Mouse (Mus musculus) limb, embryonic 14.5 days (tissue): ENCODE results near the gene Lemd1. TPM values are rescaled to one million over a fixed set of nuclear protein-coding genes. Genes with fewer than 3 reads are reported as not detected.

Experiments
- ATAC-seq: fragments of 200-750 bp; cut with Nextera tagmentation; 2 replicates; pipeline ENCODE4 v1.8.0; 2017; ENCODE audit warnings: low read depth, moderate number of reproducible peaks, moderate TSS enrichment; ENCODE audit not compliant: low FRiP score
- DNase-seq: peaks from one replicate; pipeline ENCODE4 v3.0.0-alpha.2; 2015; ENCODE audit warnings: low spot score
- H3K27ac ChIP-seq: fragments of 300-500 bp; sonication (generic); replicated peaks from 2 replicates; pipeline ENCODE4 v1.5.1; 2014; ENCODE audit warnings: low read depth, mild to moderate bottlenecking, low read length, moderate library complexity, mixed read lengths
- H3K27me3 ChIP-seq: fragments of 300-500 bp; sonication (generic); 2 replicates; pipeline ENCODE4 v1.6.1; 2014; ENCODE audit warnings: low read length, mixed read lengths; ENCODE audit not compliant: control insufficient read depth, insufficient read depth
- H3K36me3 ChIP-seq: fragments of 300-500 bp; sonication (generic); 2 replicates; pipeline ENCODE4 v1.6.1; 2014; ENCODE audit warnings: mild to moderate bottlenecking, low read length, moderate library complexity, mixed read lengths; ENCODE audit not compliant: control insufficient read depth, insufficient read depth
- H3K4me1 ChIP-seq: fragments of 300-500 bp; sonication (generic); 2 replicates; pipeline ENCODE4 v1.6.1; 2014; ENCODE audit warnings: antibody characterized with exemption, low read length, mixed read lengths; ENCODE audit not compliant: control insufficient read depth, insufficient read depth
- H3K4me2 ChIP-seq: fragments of 300-500 bp; sonication (generic); replicated peaks from 2 replicates; pipeline ENCODE4 v1.6.1; 2014; ENCODE audit warnings: low read depth, mild to moderate bottlenecking, low read length, moderate library complexity; ENCODE audit not compliant: severe bottlenecking
- H3K4me3 ChIP-seq: fragments of 300-500 bp; sonication (generic); replicated peaks from 2 replicates; pipeline ENCODE4 v1.5.1; 2014; ENCODE audit warnings: low read length
- H3K9ac ChIP-seq: fragments of 300-500 bp; sonication (generic); 2 replicates; pipeline ENCODE4 v1.6.1; 2014; ENCODE audit warnings: mild to moderate bottlenecking, low read depth, low read length, moderate library complexity; ENCODE audit not compliant: severe bottlenecking
- H3K9me3 ChIP-seq: fragments of 300-500 bp; sonication (generic); 2 replicates; pipeline ENCODE4 v1.6.1; 2016; ENCODE audit warnings: low read length; ENCODE audit not compliant: control insufficient read depth
- POLR2A ChIP-seq: fragments of 200-500 bp; IDR thresholded peaks from 2 replicates; pipeline ENCODE4 v1.8.0; 2012; ENCODE audit warnings: inconsistent platforms, mild to moderate bottlenecking, moderate library complexity, borderline replicate concordance; ENCODE audit not compliant: insufficient read depth, insufficient read length; ENCODE audit errors: extremely low read depth
- WGBS: fragments of 180-500 bp; shearing (Covaris S2); extraction: QIAGEN DNeasy Blood & Tissue Kit; methylation state at CpG from one replicate; pipeline ENCODE4 v1.1.7; 2014; 5-methylcytosine and 5-hydroxymethylcytosine counted together
- polyA plus RNA-seq, 2 experiments: library from polyadenylated mRNA; depleted of rRNA in 1 of 2; stranded (reverse) in 1 of 2; unstranded in 1 of 2; fragments of >200 nt; fragmentation: Nextera tagmentation in 1 of 2; extraction: Ambion mirVana in 1 of 2; gene quantifications; 2 replicates each; pipeline versions ENCODE4 v1.2.1 to v1.2.3; 2012 to 2014

Lemd1 gene
- polyA plus RNA-seq, 2 experiments: 0.91 to 0.94 TPM

DNA sequence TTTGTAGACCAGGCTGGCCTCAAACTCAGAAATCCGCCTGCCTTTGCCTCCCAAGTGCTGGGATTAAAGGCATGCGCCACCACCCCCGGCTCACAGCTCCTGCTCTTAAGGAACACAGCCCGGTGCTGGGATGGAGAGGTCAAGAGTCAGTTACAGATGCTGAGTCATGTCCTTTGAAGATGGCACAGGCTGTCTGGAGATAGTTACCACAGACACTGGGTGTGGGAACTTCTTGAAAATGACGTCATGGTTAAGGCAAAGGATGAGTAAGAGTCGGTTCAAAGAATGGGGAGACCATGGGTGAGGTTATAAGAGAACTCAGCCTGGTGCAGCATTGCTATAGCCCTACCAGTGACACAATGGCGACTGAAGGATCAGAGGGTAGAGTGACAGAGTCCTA, 73.3 kb downstream of the Lemd1 start:
- no peak for TF ChIP-seq POLR2A
- H3K27ac ChIP-seq: no peak overlapping the region
- no peak overlapping the region for H3K9ac ChIP-seq
- H3K9me3 ChIP-seq: no peaks in the 10 kb centered on the region
- H3K4me1 ChIP-seq: peaks cover 3% of the 10 kb centered on the region; the same call in 1 of the 2 replicates
- H3K4me3 ChIP-seq: no peak overlapping the region
- H3K4me2 ChIP-seq: no peak overlapping the region
- ATAC-seq (no peak), DNase-seq (no peak)
- no peaks in the 10 kb centered on the region for H3K27me3 ChIP-seq
- 61% methylated on average over 7 of the region's 7 CpGs for WGBS
- no peaks in the 10 kb centered on the region for H3K36me3 ChIP-seq

DNA sequence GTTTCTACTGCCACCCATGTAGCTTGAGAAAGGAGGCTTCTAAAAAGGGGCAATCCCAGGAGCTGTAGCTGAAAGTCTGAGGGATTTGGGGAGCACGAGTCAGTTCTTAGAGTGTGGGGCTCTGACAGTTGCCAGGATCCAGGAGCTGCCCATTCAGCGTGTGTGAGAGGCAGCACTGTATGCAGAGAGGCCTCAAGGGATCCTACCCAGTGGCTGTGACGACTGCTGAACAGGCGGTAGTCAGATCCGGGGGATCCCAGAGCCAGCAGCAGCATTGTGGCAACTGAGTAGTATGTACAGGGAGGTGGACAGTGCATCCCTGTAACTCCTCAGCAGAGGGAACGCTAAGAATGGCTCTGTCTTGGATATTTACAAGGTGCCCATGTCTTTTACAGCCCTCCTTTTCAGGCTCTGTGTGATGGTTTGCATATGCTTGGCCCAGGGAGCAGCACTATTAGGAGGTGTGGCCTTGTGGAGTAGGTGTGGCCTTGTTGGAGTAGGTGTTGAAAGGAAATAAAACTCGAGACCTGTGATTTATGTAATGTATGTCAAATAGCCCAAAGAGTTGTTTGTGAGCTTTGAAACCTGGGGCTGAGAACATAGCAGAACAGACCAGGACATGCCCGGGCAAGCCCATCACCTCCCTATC, 74.1 kb downstream of the Lemd1 start:
- DNase-seq: no peak
- H3K27me3 ChIP-seq: no peaks in the 10 kb centered on the region

DNA sequence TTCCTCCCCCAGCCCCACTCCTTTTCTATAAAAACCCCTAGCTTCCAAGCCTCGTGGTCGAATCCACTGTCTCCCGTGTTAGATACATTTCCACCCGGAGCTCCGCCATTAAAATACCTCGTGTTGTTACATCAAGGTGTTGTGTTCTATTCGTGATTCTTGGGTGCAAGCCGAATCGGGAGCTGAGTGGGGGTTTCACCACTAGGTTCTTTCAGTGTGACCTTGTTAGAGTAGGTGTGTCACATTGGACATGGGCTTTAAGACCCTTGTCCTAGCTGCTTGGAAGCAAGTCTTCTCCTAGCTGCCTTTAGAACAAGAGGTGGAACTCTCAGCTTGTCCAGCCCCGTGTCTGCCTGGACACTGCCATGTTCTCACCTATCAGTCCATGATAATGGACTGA, 74.7 kb downstream of the Lemd1 start:
- ATAC-seq (no peak), DNase-seq (no peak)
- 83% methylated on average over 10 of the region's 10 CpGs for WGBS
- no peak overlapping the region for H3K27ac ChIP-seq
- no peaks in the 10 kb centered on the region for H3K9me3 ChIP-seq
- no peak overlapping the region for H3K4me2 ChIP-seq
- H3K4me3 ChIP-seq: no peak overlapping the region
- no peaks in the 10 kb centered on the region for H3K27me3 ChIP-seq
- H3K9ac ChIP-seq: no peak overlapping the region
- no peak for TF ChIP-seq POLR2A
- no peaks in the 10 kb centered on the region for H3K36me3 ChIP-seq
- H3K4me1 ChIP-seq: peaks cover 3% of the 10 kb centered on the region; the same call in 1 of the 2 replicates

More for the DNA sequence above, 74.1 kb downstream of the Lemd1 start:
- Histone ChIP-seq H3K9ac (no peak overlapping the region), H3K4me2 (no peak overlapping the region), H3K4me1 (peaks cover 3% of the 10 kb centered on the region; the same call in 1 of the 2 replicates), H3K27ac (no peak overlapping the region), H3K4me3 (no peak overlapping the region), H3K9me3 (no peaks in the 10 kb centered on the region), H3K36me3 (no peaks in the 10 kb centered on the region)
- 31% methylated on average over 8 of the region's 8 CpGs for WGBS
- no peak for ATAC-seq
- TF ChIP-seq POLR2A: no peak

DNA sequence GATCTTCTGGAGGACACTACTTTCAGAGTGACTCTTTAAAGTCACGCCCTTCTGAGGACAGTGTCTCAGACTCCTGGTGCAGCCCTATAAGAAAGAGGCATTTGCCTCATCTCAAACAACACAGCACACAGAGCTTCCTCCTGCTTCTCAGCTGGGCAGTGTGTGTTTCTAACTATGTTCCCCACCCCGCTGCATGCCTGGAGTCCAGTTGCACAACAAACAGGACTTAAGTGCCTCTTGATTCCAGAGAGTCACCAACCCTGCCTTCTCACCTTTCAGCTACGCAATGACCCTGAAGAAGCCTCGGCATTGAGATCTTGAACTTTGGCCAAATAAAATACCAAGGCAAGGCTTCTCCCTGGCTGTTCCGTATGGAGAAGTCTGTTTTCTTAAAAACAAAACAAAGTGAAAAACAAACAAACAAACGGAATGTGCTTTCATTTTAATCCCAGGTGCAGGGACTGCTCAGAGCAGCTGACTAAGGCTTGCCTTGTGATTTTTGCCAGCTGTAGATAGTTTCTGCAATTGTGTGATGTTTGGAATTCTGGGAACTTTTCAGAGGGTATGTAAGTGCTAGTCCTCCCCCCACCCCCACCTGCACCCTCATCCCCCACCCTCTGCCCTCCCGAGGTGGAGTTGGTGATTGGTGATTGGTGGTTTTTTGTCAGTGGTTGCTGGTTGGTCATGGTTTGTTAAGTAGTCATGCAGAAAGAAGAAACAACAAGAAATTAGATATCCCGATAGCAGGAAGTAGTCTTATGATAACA, 75.7 kb downstream of the Lemd1 start:
- Histone ChIP-seq H3K4me3 (no peak overlapping the region), H3K4me2 (no peak overlapping the region), H3K9ac (no peak overlapping the region), H3K36me3 (no peaks in the 10 kb centered on the region), H3K27ac (no peak overlapping the region), H3K9me3 (no peaks in the 10 kb centered on the region), H3K4me1 (peaks cover 3% of the 10 kb centered on the region; the same call in 1 of the 2 replicates), H3K27me3 (no peaks in the 10 kb centered on the region)
- ATAC-seq: no peak
- no peak for TF ChIP-seq POLR2A
- 45% methylated on average over 8 of the region's 8 CpGs for WGBS
- no peak for DNase-seq

DNA sequence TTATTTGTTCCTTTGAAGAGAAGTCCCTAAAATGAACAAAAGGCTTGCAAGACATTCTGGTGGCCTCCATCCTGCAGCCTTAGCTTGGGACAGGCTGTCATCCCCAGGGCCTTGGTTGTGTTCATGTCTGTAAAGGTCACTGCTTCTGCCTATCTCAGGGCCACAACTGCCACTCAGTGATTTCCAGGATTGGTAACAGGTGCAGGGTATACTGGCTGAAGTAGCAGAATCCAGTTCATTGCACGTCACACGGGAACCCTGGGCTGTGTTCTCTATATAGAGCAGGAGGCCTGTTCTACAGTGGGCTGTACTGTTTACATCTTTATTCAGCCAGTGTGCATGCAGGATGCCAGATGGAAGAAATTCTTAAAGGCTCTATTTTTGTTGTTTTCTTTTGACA, 76.7 kb downstream of the Lemd1 start:
- no peaks in the 10 kb centered on the region for H3K27me3 ChIP-seq
- no peaks in the 10 kb centered on the region for H3K9me3 ChIP-seq
- no peak overlapping the region for H3K4me3 ChIP-seq
- ATAC-seq (no peak), DNase-seq (no peak)
- 54% methylated on average over 2 of the region's 2 CpGs for WGBS
- no peaks in the 10 kb centered on the region for H3K36me3 ChIP-seq
- peaks cover 3% of the 10 kb centered on the region; the same call in 1 of the 2 replicates for H3K4me1 ChIP-seq
- no peak overlapping the region for H3K27ac ChIP-seq
- no peak overlapping the region for H3K4me2 ChIP-seq
- TF ChIP-seq POLR2A: no peak
- H3K9ac ChIP-seq: no peak overlapping the region
